Mouse (Mus musculus): ENCODE measurements around the gene Stam2.

DNA sequence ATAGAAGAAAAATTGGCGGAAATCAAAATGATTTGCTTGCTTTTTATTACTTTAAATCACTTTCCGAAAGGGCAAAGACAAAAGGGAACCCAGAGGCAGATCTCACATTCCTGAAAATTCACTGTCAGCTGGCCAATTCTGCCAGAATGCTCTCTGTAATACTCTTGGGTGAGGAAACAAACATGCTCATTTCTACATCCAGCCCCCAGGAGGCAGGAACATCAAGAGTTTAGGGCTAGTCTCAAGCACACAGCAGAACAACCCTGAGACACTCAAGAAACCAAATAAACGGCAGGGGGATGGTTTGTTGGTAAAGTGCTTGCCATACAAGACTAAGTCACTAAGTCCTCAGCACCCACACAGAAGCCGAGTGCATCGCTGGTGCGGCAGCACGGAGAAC lies 9.5 kb downstream of the Stam2 start:
- TF ChIP-seq POLR2A (IDR thresholded peaks at IDR 0.05; ENCODE audit: low read depth, low read length) = no peak
- TF ChIP-seq CTCF (IDR thresholded peaks at IDR 0.05; ENCODE audit: borderline replicate concordance, insufficient read depth, low read length) = no peak

Measured in embryonic fibroblast, embryonic 13.5 days (primary cell).